Mouse (Mus musculus): ENCODE measurements at regions not wholly inside any gene's neighbourhood (a gene's known extent, or its start where the extent isn't known, plus 50 kb on each side); places are given as distances from the start of the nearest gene placed in this dataset.
"Not testable (repeated sequence)": the region's sequence is repeated elsewhere in the genome, so short reads cannot be mapped to it uniquely, and the experiment has no call there.

DNA sequence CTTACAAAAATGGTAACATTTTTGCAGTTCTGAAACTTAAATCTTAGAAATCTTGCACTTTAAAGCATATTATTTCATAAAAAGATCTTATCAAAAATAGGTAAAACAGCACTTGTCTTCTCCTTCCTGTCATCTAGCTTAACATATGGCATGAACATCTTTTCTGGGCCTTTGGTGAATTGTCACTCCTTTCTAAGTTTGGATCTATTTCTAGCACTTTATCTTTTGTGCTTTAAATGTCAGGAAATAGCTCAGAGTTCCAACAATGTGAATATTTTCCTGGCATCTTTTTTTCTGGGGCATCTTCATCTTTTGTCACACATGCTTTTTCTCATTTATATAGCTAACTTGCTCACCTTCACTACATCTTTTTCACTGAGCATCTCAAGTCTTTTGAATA lies 527.4 kb upstream of the Gm5150 start:
- DNase-seq, result no peak

DNA sequence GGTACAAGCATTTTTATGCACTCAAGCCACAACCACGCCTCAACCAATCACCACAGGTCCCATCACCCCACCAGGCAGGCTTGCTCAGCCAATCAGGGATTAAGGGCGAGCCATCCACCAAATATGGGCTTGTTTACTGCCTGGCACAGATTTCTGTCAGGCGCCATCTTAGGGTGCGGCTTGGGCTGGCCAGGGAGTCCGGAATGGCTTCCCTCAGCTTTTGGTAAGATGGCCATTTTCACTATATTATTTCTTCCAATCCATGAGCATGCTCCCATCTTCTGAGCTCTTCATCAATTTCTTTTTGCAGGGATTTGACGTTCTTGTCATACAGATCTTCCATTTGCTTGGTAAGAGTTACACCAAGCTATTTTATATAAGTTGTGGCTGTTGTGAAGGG lies 521.3 kb upstream of the Gm5150 start:
- not testable (repeated sequence) for DNase-seq

DNA sequence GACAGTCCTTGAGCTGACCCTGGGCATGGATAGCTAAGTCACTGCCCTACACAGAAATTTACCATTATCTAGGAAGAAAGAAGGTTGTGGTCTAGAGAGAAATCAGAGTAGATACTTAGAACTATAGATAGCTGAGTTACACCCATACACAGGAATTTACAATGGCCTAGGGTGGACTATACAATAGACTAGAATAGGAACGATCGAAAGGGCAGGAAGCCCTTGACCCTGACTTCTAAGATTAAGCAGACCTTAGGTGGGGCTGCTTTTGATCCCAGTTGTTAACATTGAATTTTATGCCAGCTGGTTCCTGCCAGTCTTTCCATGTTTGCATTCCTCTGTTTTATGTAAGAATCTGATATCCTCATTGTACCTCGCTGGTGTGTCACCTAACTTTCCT lies 482.2 kb upstream of the Gm5150 start:
- not testable (repeated sequence) for DNase-seq

DNA sequence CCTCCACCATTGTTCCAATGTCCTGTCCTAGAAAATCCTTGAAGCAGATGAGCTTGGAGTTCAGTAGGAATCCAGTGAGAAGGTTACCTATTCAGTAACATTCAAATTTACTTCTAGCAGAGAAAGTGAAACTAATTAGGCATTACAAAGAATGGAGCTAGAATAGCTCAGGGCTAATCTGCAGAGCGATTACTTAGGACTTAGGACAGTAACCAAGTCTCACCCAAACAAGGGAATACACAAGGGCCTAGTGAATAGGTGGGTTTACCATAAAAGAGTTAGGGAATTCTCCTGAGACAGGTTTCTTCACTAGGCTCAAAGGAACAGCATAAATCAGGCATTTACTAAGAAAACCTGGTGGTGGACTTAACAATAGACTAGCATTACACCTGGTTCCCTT lies 476.5 kb upstream of the Gm5150 start:
- DNase-seq, result no peak

DNA sequence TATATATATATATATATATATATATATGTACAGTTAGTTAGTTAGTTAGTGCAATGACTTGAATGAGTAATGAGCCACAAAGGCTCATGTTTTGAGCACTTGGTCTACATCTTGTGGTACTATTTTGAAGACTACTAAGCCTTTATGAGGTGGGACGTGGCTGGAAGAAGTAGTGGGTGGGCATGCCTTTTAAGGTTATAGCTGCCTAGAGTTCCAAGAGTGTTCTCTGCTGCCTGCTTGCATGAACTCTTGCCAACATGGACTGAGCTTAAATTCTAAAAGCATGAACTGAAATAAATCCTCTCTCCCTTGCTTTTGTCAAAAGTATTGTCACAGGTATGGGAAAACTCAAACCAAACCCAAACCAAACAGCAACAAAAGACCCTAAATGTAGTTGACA lies 465.1 kb upstream of the Gm5150 start:
- no peak for DNase-seq

DNA sequence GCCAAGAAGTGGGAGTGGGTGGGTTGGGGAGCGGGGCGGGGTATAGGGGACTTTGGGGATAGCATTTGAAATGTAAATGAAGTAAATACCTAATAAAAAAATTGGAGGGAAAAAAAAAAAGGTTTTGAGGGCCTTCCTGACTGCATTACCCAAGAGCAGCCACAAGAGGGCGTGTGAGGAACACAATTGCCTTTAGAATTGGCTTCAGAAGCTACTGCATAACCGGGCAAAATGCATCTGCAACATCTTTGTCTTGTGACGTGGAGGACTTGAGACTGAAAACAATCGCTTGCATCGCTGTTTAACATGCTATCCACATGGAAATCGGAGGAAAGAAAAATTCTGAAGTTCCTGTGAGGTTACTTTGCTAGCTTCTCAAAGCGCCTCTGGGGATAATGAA lies 460.2 kb upstream of the Gm5150 start:
- peak; percentile 27 for DNase-seq

DNA sequence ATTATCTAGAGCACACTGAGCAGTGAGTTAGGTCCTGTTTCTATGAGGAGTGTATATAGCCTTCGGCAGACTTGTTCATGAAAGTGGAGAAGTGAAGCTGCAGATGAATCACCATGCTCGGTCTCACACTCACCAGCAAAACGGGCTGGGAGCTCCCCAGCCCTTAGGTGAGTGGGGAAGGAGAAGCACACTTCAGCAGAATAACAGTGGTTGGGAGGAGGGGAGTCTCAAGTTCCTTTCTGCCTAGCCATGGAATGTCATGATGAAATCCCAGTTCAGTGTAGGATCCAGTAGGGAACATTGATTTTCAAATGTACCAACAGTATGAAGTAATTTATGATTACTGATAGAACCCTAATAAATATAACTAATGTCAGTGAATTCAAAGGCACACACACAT lies 459.1 kb upstream of the Gm5150 start:
- DNase-seq, result no peak

DNA sequence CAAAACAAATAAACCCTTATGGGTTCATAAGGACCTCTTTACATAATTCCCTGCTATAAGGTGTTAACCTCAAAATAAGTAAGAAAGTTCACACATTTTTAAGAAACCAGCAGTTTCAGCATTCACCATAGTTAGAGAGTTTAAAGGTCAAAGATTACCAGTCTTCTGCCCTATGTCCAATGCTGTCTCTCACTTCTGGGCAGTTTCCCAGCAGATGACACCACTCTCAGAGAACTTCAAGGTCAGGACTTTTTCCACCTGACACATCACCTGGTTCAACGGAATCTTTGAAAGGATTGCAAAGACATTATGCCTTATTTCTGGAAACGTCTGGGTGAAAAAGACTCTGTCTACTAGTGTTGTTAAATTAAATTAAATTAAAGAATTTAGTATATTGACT lies 458.1 kb upstream of the Gm5150 start:
- no peak for DNase-seq

DNA sequence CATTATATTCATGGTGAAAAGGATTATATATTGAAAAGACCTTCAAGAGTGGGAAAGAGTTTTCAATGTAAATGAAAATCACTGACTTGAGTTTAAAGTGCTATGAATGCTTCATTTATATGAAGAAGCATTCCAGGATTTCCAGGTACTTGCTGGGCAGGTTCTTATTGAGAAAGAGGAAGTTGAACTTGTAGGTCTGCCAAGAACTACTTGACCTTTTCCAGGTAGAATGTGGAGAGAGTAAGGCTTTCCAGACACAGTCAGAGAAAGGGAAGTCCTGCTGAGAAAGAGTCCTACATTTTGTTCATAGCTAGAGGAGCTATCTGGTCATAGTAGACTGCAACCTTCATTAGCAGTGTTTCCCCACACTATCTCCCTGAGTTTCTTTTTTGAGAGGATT lies 426.8 kb upstream of the Gm5150 start:
- DNase-seq, result no peak

DNA sequence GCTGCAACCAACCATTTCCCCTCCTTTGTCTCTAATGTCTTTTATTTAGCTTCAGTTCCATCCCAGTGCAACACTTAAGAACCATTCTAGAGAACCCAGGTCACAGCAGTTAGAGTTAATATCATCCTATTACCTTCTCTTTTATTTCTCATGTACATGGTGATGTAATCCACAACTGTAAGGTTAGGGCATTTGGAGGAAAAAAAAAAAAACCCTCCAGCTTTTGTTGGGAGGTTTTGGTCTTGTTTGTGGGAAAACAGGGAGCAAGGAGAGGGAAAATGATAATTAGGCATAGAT lies 425.5 kb upstream of the Gm5150 start:
- DNase-seq, result no peak

DNA sequence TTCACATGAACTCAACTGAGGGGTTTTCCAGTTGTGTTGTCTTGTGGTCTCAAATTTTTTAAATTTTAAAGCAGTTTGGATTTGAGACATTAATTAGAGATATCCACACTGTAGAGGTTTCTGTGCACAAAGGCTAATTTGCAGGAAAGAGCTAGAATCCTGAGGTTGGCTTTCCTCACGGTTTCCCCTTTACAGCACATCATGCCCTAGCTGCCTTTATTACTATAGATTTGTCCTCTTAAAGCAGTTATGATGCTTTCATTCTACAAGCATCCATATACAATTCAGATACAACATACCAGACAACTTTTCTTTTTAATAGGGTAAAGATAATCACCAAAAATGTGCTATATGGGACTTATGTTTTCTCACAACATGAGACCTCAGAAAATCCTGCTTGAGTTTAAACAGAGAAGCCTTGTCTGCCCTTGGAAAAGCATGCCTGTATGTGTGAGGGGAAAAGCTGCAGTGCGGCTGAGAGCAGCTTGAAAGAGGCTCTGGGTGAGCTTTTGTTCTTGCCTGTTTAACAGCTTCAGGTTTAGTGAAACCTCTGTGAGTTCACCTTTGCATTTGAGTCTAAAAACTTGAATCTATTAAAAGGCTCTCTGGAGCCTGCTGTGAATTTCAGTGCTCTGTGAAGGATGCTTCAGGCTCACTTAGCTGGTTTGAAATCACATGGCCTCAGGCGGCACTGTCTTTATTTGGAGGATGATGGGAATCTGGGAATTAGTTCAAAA lies 425.0 kb upstream of the Gm5150 start:
- DNase-seq, result no peak
